Mouse (Mus musculus): ENCODE data around the gene Cdhr4.

DNA sequence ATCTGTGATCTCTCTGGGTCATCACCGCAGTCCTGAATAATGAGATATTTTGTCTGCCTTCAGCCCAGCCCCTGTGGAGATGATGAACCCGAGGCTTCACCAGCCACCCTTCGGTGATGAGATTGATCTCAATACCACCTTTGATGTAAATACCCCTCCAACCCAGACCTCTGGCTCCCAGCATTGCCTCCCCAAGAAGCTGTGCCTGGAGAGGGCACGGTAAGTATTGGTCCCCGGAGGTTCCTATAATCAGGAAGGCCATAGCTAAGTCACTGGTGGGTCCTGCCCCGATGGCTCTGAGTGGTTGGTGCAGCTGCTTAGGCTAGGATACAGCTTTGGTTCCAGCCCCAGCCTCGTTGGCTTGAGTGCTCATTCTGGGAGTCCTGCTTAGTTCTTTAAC, 23.8 kb upstream of the Cdhr4 start:
- TF ChIP-seq CTCF (IDR thresholded peaks at IDR 0.05; ENCODE audit: low read depth) (no peak), EP300 (optimal IDR thresholded peaks at IDR 0.05) (no peak)

All from stomach, postnatal 0 days (tissue).